Comparison of ENCODE assay signal across 11 mouse cellular contexts in the genomic region with DNA sequence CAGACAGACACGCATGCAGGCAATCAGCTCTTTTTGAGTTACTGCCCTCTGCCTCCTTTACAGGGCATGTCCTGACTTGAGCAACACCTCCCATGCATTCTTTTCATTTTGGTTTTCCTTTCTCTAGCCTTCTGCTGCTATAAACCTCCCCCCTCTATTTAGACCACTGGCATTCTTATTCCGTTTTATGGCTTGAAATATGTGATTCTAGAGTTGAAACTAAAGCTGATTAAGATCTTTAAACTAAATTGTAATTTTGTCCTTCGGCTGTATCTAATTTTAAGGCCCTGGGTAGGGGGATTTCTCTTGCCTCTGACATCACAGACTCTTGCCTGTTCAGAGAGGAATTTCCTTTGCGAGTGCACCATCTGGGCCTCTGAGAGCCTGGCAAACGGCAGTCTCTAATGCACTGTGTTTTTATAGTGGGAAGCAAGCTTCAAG. TPM values are rescaled to one million over a fixed set of nuclear protein-coding genes. Genes with fewer than 3 reads are reported as not detected.
DNase-seq lines count a peak whose midpoint lies in the region; ATAC-seq and TF ChIP-seq lines count a peak whose summit lies in the region.
"Had no signal": no experiment of that assay in that cellular context is flagged by ENCODE, and none has a peak within 500 bp of the region (broad histone marks: within the 10 kb centered on the region; RNA-seq: fewer than 3 reads in every experiment).

No protein-coding gene starts in this region.

- 25% methylated on average over 5 of the region's 5 CpGs for WGBS in kidney, postnatal 0 days
- 16% methylated on average over 5 of the region's 5 CpGs for WGBS in embryonic facial prominence, embryonic 13.5 days
- 49% methylated on average over 5 of the region's 5 CpGs for WGBS in macrophage (ENCODE audit: missing documents)

- peak overlapping the region; percentile 34; the same call in 1 of the 2 replicates for H3K27ac ChIP-seq in kidney, postnatal 0 days
- peak overlapping the region; percentile 77 for H3K27ac ChIP-seq in embryonic facial prominence, embryonic 13.5 days
- peak overlapping the region; percentile 46 for H3K27ac ChIP-seq in macrophage
- H3K27ac ChIP-seq: limb, embryonic 15.5 days had no signal

- TF ChIP-seq CTCF in kidney, postnatal 0 days (IDR thresholded peaks at IDR 0.05; ENCODE audit: low read depth) = 0 out of 2 replicates have a peak, but pooled peaks have one; percentile 3

- peaks cover 12% of the 10 kb centered on the region; the same call in 1 of the 2 replicates for H3K4me1 ChIP-seq in kidney, postnatal 0 days (replicated peaks; ENCODE audit: insufficient read depth, low read length)
- H3K4me1 ChIP-seq in embryonic facial prominence, embryonic 13.5 days = peaks cover 36% of the 10 kb centered on the region

- H3K4me2 ChIP-seq in kidney, postnatal 0 days (ENCODE audit: low read length) = no peak overlapping the region
- no peak overlapping the region for H3K4me2 ChIP-seq in embryonic facial prominence, embryonic 13.5 days
- H3K4me2 ChIP-seq: limb, embryonic 15.5 days had no signal

- H3K9me3 ChIP-seq in kidney, postnatal 0 days (replicated peaks; ENCODE audit: low read length) = no peaks in the 10 kb centered on the region
- H3K9me3 ChIP-seq in embryonic facial prominence, embryonic 13.5 days = no peaks in the 10 kb centered on the region
- H3K9me3 ChIP-seq: limb, embryonic 15.5 days had no signal

- ATAC-seq in kidney, postnatal 0 days (replicated peaks; ENCODE audit: low FRiP score, low read depth) = no peak
- no peak for ATAC-seq in embryonic facial prominence, embryonic 13.5 days (ENCODE audit: insufficient number of reproducible peaks, insufficient read depth, low FRiP score, low TSS enrichment, low read depth)
- ATAC-seq in megakaryocyte-erythroid progenitor cell, adult 5-6 weeks (replicated peaks; ENCODE audit: low FRiP score, low TSS enrichment, poor library complexity, severe bottlenecking) = no peak

- H3K9ac ChIP-seq in kidney, postnatal 0 days (ENCODE audit: low read depth, low read length) = no peak overlapping the region
- no peak overlapping the region for H3K9ac ChIP-seq in embryonic facial prominence, embryonic 13.5 days
- H3K9ac ChIP-seq: limb, embryonic 15.5 days had no signal

- no peaks in the 10 kb centered on the region for H3K27me3 ChIP-seq in kidney, postnatal 0 days (ENCODE audit: insufficient read depth, low read length)
- no peaks in the 10 kb centered on the region for H3K27me3 ChIP-seq in embryonic facial prominence, embryonic 13.5 days
- H3K27me3 ChIP-seq: limb, embryonic 15.5 days had no signal

- intact Hi-C loops in gastrocnemius, postnatal 36 days (cut with DNase I) = no loop called here

- DNase-seq in kidney, postnatal 0 days (ENCODE audit: low spot score) = peak; percentile 70
- DNase-seq in kidney, adult 18-20 months = no peak
- DNase-seq in T-cell, adult 2 months (ENCODE audit: low spot score) = peak; percentile 29
- no peak for DNase-seq in gastrocnemius, postnatal 36 days
- DNase-seq: kidney, postnatal 10 days; midbrain, embryonic 14.5 days; retina, postnatal 1 day had no signal

- no peaks in the 10 kb centered on the region for H3K79me2 ChIP-seq in macrophage (ENCODE audit: inconsistent target)

- H3K36me3 ChIP-seq in kidney, postnatal 0 days (ENCODE audit: insufficient read depth, low read length) = no peaks in the 10 kb centered on the region
- H3K36me3 ChIP-seq in embryonic facial prominence, embryonic 13.5 days = no peaks in the 10 kb centered on the region
- no peaks in the 10 kb centered on the region for H3K36me3 ChIP-seq in macrophage (ENCODE audit: inconsistent target)
- H3K36me3 ChIP-seq: limb, embryonic 15.5 days had no signal

- no peak overlapping the region for H3K4me3 ChIP-seq in kidney, postnatal 0 days (replicated peaks; ENCODE audit: low read depth, low read length)
- H3K4me3 ChIP-seq in embryonic facial prominence, embryonic 13.5 days = no peak overlapping the region
- no peak overlapping the region for H3K4me3 ChIP-seq in macrophage (ENCODE audit: inconsistent target)
- H3K4me3 ChIP-seq: limb, embryonic 15.5 days had no signal

RNA-seq across cellular contexts. Expression of a gene that starts 48.0 kb away (rescaled TPM):
- polyA plus RNA-seq in kidney, postnatal 0 days (2015; fragmentation: Nextera tagmentation; extraction: Ambion mirVana) = 8.9 and 9.0 TPM in 2 replicates
- 4.0 TPM in 2 replicates for polyA plus RNA-seq in embryonic facial prominence, embryonic 13.5 days (2015; fragmentation: Nextera tagmentation; extraction: Ambion mirVana)
- total RNA-seq in macrophage (2018; cell fraction: chromatin; rRNA removed) = 10 to 100 TPM in 1 of 26 experiments, 1 to 10 TPM in 25; 1.2 to 13.3 (median 3.1) TPM
- 10 to 100 TPM; 12.3 to 39.9 (median 24.0) TPM for total RNA-seq in macrophage (2018; cell fraction: cytosol; rRNA removed)
- 10 to 100 TPM in 18 of 26 experiments, 1 to 10 TPM in 8; 5.6 to 31.9 (median 11.8) TPM for total RNA-seq in macrophage (2018; cell fraction: nucleus; rRNA removed)
- polyA plus RNA-seq in macrophage (2018) = 28.0 to 32.2 TPM (median 30.6 TPM) in 3 replicates
- total RNA-seq in gastrocnemius, postnatal 36 days (2021) = 1 to 10 TPM; 6.0 to 7.0 TPM
- 5.4 and 7.4 TPM in 2 replicates for total RNA-seq in megakaryocyte-erythroid progenitor cell, adult 5-6 weeks (2014; fragmentation: Nextera tagmentation)
- total RNA-seq in megakaryocyte-erythroid progenitor cell, adult 5-6 weeks (2017) = 3.9 and 4.4 TPM in 2 replicates

Comparison
In these comparisons a context has a peak if more than half of its experiments do, and no peak if none do; other contexts are left out.
1. DNase-seq: peak in kidney, postnatal 0 days (single experiment) and T-cell, adult 2 months (single experiment); none in kidney, adult 18-20 months (single experiment) and gastrocnemius, postnatal 36 days (0 of 2).
2. Peak in every context shown above with its lines, with median percentiles within 50 percentile points of each other: H3K27ac ChIP-seq.